Mouse (Mus musculus): Measurements from ENCODE around the gene Nfib. TPM values are rescaled to one million over a fixed set of nuclear protein-coding genes. Genes with fewer than 3 reads are reported as not detected.
A peak's percentile ranks its signal among the peaks of the same experiment; 100 is the strongest.

Nfib gene
- total and polyA plus RNA-seq, 3 experiments = 0.04 to 0.11 (median 0.09) TPM

DNA sequence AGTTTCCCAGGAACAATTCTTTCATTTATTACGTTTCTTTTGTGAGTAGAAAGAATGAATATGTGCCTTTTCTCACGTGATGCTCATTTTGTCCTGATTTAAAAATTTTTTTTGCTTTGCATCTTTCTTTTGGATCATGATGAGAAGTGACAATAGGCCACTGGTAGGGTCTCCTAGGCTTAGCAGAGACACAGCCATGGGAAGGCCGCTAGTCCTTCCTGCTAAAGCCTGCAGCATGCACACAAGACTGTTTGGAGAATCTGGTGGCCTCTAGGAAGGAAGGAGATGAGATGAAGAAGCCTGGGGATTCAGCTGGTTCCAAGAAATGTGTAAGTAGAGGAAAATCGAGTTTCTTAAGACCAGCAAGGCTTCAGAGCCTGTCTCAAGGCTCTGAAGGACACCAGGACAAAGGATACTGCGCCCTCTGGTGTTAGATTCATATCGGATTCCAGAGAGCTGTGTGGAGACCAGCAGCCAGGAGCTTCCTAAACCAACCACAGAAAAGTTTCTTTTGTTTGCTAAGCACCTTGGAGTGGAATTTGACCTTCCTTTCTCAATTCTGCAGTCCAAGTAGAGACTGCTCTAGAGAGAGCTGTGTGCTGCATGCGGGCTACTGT, 163.5 kb downstream of the Nfib start:
- Histone ChIP-seq H3K27me3 (replicated peaks) (no peaks in the 10 kb centered on the region), H3K36me3 (replicated peaks in 1 of 2; ENCODE audit: control insufficient read depth in 1 of 2, insufficient read depth in 1 of 2, low read length in 1 of 2) (no peaks in the 10 kb centered on the region), H3K4me1 (ENCODE audit: control insufficient read depth in 1 of 2, insufficient read depth in 2 of 2) (no peaks in the 10 kb centered on the region), H3K27ac (ENCODE audit: insufficient read depth, low read depth) (no peak overlapping the region), H3K9ac (ENCODE audit: insufficient read depth, low read depth) (no peak overlapping the region), H3K79me2 (replicated peaks; ENCODE audit: control insufficient read depth, extremely low read depth, insufficient read depth, poor library complexity, severe bottlenecking) (no peaks in the 10 kb centered on the region), H3K4me2 (ENCODE audit: insufficient read depth, low read depth, poor library complexity, severe bottlenecking) (no peak overlapping the region), H3K4me3 (replicated peaks in 1 of 3; ENCODE audit: low read depth in 2 of 3, low read length in 2 of 3, poor library complexity in 1 of 3) (no peak overlapping the region), H3K9me3 (replicated peaks; ENCODE audit: low read length) (no peaks in the 10 kb centered on the region)
- dilution Hi-C loops (cut with MboI; ENCODE audit: extremely low pct_ligation_motif_present, extremely low pct_unique_long_range_greater_than_20kb, low sequenced_read_pairs) = no loop called here
- DNase-seq (ENCODE audit: extremely low read depth) = peak; percentile 73
- TF ChIP-seq NELFE (IDR thresholded peaks at IDR 0.05; ENCODE audit: low read depth, low read length) (0 out of 2 replicates have a peak, but pooled peaks have one; percentile 31), UBTF (IDR thresholded peaks at IDR 0.05; ENCODE audit: low read depth, low read length) (no peak), ZC3H11A (IDR thresholded peaks at IDR 0.05; ENCODE audit: low read depth, low read length) (peak; percentile 77), SMC3 (IDR thresholded peaks at IDR 0.05; ENCODE audit: low read depth, low read length) (peak; percentile 93), TBP (conservative IDR thresholded peaks at IDR 0.05; ENCODE audit: low read depth, low read length) (no peak), BHLHE40 (IDR thresholded peaks at IDR 0.05; ENCODE audit: low read depth, low read length) (no peak), MAX (IDR thresholded peaks at IDR 0.05; ENCODE audit: low read length) (0 out of 2 replicates have a peak, but pooled peaks have one; percentile 14), CTCF (conservative IDR thresholded peaks at IDR 0.05 in 1 of 2, IDR thresholded peaks at IDR 0.05 in 1 of 2; ENCODE audit: low read depth in 2 of 2, low read length in 2 of 2) (peak; percentile 50 to 77; a peak in 3 of 4 replicates), RAD21 (IDR thresholded peaks at IDR 0.05; ENCODE audit: low read depth, low read length) (peak; percentile 83), E2F4 (IDR thresholded peaks at IDR 0.05; ENCODE audit: insufficient replicate concordance, low read depth, low read length) (no peak)
- in situ Hi-C loops (cut with MboI; ENCODE audit: low pct_ligation_motif_present, low pct_unique_long_range_greater_than_20kb, low sequenced_read_pairs) = loop anchor here (25.0 kb wide), 1 partner anchor 980 kb away; no protein-coding TSS in a partner anchor

DNA sequence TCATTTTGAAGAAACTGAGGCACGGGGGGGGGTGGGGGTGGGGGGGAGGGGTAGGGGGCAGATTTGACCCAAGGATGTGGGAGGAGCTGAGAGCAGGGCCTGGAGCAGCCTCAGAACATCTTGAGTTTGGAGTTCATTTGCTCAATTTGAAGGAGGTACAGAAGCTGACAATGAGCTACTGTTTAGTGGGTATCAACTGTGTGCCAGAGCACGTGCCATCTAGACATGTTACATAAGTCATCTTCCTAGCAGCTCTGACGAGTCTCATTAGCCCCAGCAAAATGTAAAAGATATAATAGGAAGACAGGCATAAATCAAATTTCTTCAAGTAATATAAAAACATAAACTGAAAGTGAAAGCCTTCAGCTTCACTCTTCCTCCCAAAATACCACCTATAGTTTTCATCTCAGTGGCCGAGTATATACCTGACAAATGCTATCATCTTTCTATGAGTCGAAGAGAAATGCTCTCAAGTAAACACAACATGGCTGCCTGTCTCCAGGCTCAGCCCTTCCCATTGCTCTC, 165.0 kb downstream of the Nfib start:
- Histone ChIP-seq H3K9ac (ENCODE audit: insufficient read depth, low read depth) (no peak overlapping the region), H3K27ac (ENCODE audit: insufficient read depth, low read depth) (no peak overlapping the region), H3K4me1 (ENCODE audit: control insufficient read depth in 1 of 2, insufficient read depth in 2 of 2) (no peaks in the 10 kb centered on the region), H3K79me2 (replicated peaks; ENCODE audit: control insufficient read depth, extremely low read depth, insufficient read depth, poor library complexity, severe bottlenecking) (no peaks in the 10 kb centered on the region), H3K4me2 (ENCODE audit: insufficient read depth, low read depth, poor library complexity, severe bottlenecking) (no peak overlapping the region), H3K36me3 (replicated peaks in 1 of 2; ENCODE audit: control insufficient read depth in 1 of 2, insufficient read depth in 1 of 2, low read length in 1 of 2) (no peaks in the 10 kb centered on the region), H3K27me3 (replicated peaks) (no peaks in the 10 kb centered on the region), H3K4me3 (replicated peaks in 1 of 3; ENCODE audit: low read depth in 2 of 3, low read length in 2 of 3, poor library complexity in 1 of 3) (no peak overlapping the region), H3K9me3 (replicated peaks; ENCODE audit: low read length) (peaks cover 2% of the 10 kb centered on the region)
- DNase-seq (ENCODE audit: extremely low read depth) = no peak
- TF ChIP-seq CHD1 (IDR thresholded peaks at IDR 0.05; ENCODE audit: low read depth, low read length) = no peak
- TF ChIP-seq TCF12 (IDR thresholded peaks at IDR 0.05; ENCODE audit: low read depth, low read length) = no peak
- TF ChIP-seq JUN (IDR thresholded peaks at IDR 0.05; ENCODE audit: insufficient read depth, low read depth, low read length) = no peak
- no peak for TF ChIP-seq USF1 (IDR thresholded peaks at IDR 0.05; ENCODE audit: low read depth, low read length)
- TF ChIP-seq HCFC1 (IDR thresholded peaks at IDR 0.05; ENCODE audit: low read depth, low read length) = no peak
- TF ChIP-seq POLR2AphosphoS2 (IDR thresholded peaks at IDR 0.05; ENCODE audit: low read depth, low read length) = no peak
- no peak for TF ChIP-seq JUND (conservative IDR thresholded peaks at IDR 0.05; ENCODE audit: low read depth, low read length)
- no peak for TF ChIP-seq MYC (IDR thresholded peaks at IDR 0.05; ENCODE audit: low read depth, low read length)
- TF ChIP-seq NELFE (IDR thresholded peaks at IDR 0.05; ENCODE audit: low read depth, low read length) = no peak
- no peak for TF ChIP-seq MEF2A (IDR thresholded peaks at IDR 0.05; ENCODE audit: borderline replicate concordance, low read depth, low read length)
- in situ Hi-C loops (cut with MboI; ENCODE audit: low pct_ligation_motif_present, low pct_unique_long_range_greater_than_20kb, low sequenced_read_pairs) = loop anchor here (25.0 kb wide), 1 partner anchor 978 kb away; no protein-coding TSS in a partner anchor
- dilution Hi-C loops (cut with MboI; ENCODE audit: extremely low pct_ligation_motif_present, extremely low pct_unique_long_range_greater_than_20kb, low sequenced_read_pairs) = no loop called here

Data from CH12.LX (cell line).